Mouse (Mus musculus): ENCODE data around the gene Ccdc66. TPM values are rescaled to one million over a fixed set of nuclear protein-coding genes. Genes with fewer than 3 reads are reported as not detected.

Ccdc66 gene
- polyA plus RNA-seq, 1 experiment from 2014 or later, result 4.5 TPM

DNA sequence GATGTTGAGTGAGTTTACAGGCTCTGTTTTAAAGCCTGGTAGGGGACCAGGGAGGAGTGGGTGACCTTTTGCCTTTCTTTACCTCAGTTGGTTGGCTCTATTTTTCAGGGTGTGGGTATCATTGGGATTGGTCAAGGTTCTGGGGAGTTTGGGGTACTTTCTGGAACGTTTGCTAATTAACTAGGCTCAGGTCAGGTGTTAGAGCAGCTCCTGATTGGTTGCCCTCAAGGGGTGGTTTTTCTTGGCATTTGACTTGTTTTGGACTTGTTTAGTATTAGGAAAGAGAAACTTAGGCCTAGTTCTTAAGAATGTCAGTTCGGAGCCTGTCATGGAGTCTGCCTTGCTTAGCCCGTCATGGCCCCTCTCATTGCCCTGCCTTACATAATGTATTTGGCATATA lies 71.4 kb downstream of the Ccdc66 start:
- DNase-seq (no peak), ATAC-seq (ENCODE audit: low read depth) (no peak)
- no peaks in the 10 kb centered on the region for H3K9me3 ChIP-seq (replicated peaks)
- 74% methylated on average over 3 of the region's 3 CpGs for WGBS (ENCODE audit: insufficient replicate concordance)
- 0 out of 2 replicates have a peak, but pooled peaks cover 1% of the 10 kb centered on the region for H3K4me1 ChIP-seq (replicated peaks)
- no peak overlapping the region for H3K27ac ChIP-seq
- H3K27me3 ChIP-seq, result no peaks in the 10 kb centered on the region
- peaks cover 35% of the 10 kb centered on the region for H3K36me3 ChIP-seq
- no peak overlapping the region for H3K9ac ChIP-seq
- H3K4me2 ChIP-seq, result no peak overlapping the region
- no peak overlapping the region for H3K4me3 ChIP-seq (replicated peaks)

DNA sequence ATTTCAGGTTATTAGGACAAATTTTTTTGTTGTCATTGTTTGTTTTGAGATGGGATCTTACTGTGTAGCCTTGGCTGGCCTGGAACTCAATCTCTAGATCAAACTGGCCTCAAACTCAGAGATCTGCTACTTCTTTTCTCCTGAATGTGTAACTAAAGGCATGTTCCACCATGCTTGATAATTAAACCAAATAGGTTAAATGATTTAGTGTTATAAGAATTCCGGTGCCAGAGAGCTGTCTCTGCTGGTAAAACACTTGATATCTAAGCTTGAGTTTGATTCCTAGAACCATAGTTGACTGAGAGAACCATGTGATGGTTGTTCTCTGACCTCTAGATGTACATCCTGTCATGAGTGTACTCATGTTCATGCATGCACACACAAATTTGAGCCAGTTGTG lies 72.1 kb downstream of the Ccdc66 start:
- no peak for ATAC-seq (ENCODE audit: low read depth)
- whole genome bisulfite sequencing (ENCODE audit: insufficient replicate concordance), result 88% methylated on average over 1 of the region's 1 CpGs
- H3K36me3 ChIP-seq, result peaks cover 38% of the 10 kb centered on the region

DNA sequence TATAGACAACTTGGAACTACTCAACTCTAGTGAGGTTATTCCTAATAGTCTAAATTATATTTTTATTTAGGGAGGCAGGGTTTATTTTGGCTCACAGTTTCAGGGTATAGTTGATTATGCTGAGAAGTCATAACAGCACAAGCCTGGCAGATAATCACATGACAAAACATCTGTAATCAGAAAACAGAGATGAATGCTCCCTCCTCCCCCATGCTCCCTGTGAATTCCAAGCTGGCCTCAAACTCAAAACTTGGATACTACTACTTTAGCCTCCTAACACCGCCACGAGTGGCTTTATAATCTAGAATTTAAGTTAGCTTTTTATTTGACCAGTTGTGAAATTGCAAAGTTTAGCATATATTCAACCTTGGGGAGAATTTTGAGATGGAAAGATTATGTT lies 76.2 kb downstream of the Ccdc66 start:
- Histone ChIP-seq H3K27ac (no peak overlapping the region), H3K9ac (no peak overlapping the region), H3K4me2 (no peak overlapping the region), H3K36me3 (peaks cover 30% of the 10 kb centered on the region), H3K9me3 (replicated peaks) (peaks cover 7% of the 10 kb centered on the region; the same call in 1 of the 2 replicates), H3K4me1 (replicated peaks) (peaks cover 16% of the 10 kb centered on the region), H3K4me3 (replicated peaks) (no peak overlapping the region), H3K27me3 (no peaks in the 10 kb centered on the region)
- no peak for ATAC-seq (ENCODE audit: low read depth)
- DNase-seq, result no peak
- 85% methylated on average over 2 of the region's 2 CpGs for WGBS (ENCODE audit: insufficient replicate concordance)

More for the DNA sequence above, 72.1 kb downstream of the Ccdc66 start:
- Histone ChIP-seq H3K9ac (no peak overlapping the region), H3K27ac (no peak overlapping the region), H3K4me2 (no peak overlapping the region), H3K4me3 (replicated peaks) (no peak overlapping the region), H3K9me3 (replicated peaks) (no peaks in the 10 kb centered on the region), H3K4me1 (replicated peaks) (0 out of 2 replicates have a peak, but pooled peaks cover 4% of the 10 kb centered on the region), H3K27me3 (no peaks in the 10 kb centered on the region)
- no peak for DNase-seq

Other genes starting within 250 kb of the Ccdc66 start
- 3.8 and 4.5 TPM in 2 replicates for gene Fam208a, start 79.6 kb downstream of the Ccdc66 start, polyA plus RNA-seq (2015; fragmentation: Nextera tagmentation; extraction: Ambion mirVana)
- 0.82 and 0.89 TPM in 2 replicates for gene Erc2, start 114.0 kb upstream of the Ccdc66 start, polyA plus RNA-seq (2015; fragmentation: Nextera tagmentation; extraction: Ambion mirVana)